Mouse (Mus musculus) E14TG2a.4 (cell line): Measurements from ENCODE around the gene Rnaset2b.
"Not testable (repeated sequence)": the region's sequence is repeated elsewhere in the genome, so short reads cannot be mapped to it uniquely, and the experiment has no call there.

ENCODE experiments used
- H3K27me3 ChIP-seq: 2 replicates; pipeline ENCODE4 v1.6.1; 2014; ENCODE audit warnings: low read length, control low read depth; ENCODE audit not compliant: insufficient read depth
- H3K36me3 ChIP-seq: 2 replicates; pipeline ENCODE4 v1.6.1; 2014; ENCODE audit warnings: low read length, control low read depth; ENCODE audit not compliant: insufficient read depth
- H3K4me1 ChIP-seq: replicated peaks from 2 replicates; pipeline ENCODE4 v1.6.1; 2014; ENCODE audit warnings: low read depth, low read length, control low read depth
- H3K4me3 ChIP-seq: replicated peaks from 2 replicates; pipeline ENCODE4 v1.5.1; 2014; ENCODE audit warnings: mild to moderate bottlenecking, low read length
- H3K9me3 ChIP-seq: 2 replicates; pipeline ENCODE4 v1.6.1; 2014; ENCODE audit warnings: low read length, control low read depth
- CTCF ChIP-seq: conservative IDR thresholded peaks from 2 replicates; pipeline ENCODE4 v1.5.1; 2014; ENCODE audit warnings: low read length

Rnaset2b gene

DNA sequence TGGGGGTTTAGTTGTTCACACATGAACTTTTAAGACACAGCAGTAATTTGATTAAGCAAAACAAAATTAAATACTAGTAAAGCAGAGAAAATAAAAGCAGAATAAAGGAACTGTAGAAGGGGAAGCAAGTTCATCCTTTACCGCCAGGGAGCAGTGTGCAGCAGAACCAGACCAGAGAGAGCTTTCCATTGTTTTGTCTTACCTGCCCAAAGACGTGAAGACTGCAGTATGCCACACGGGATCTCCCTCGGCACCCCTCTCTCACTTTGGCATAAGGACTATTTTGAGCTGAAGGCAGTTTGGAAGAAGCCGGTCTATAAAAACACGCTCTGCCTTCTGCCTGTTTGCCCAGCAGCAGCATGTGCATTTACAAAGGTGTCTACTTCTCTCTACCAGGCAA lies 5.1 kb upstream of the Rnaset2b start:
- H3K4me1 ChIP-seq, H3K4me3 ChIP-seq, H3K36me3 ChIP-seq, H3K9me3 ChIP-seq, H3K27me3 ChIP-seq: not testable (repeated sequence)
- 0 out of 2 replicates have a peak, but pooled peaks have one; percentile 22 for TF ChIP-seq CTCF

DNA sequence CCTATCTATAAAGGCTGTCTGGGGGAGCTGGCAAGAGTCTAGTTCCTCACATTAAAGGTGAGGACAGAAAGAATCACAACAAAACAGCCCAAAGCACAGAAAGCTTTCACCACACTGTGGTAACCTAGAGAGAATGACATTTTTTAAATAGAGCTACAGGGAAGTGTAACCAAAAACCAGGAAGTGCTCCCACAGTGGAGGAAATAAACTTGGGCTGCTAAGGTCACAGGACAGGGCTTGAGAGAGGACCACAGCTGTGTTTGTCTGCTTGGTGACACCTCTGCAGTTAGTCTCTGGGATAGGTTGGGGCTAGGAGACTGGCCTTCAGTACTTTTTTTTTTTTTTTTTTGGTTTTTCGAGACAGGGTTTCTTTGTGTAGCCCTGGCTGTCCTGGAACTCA lies 2.8 kb upstream of the Rnaset2b start:
- not testable (repeated sequence) for H3K9me3 ChIP-seq, H3K4me3 ChIP-seq, H3K4me1 ChIP-seq, H3K36me3 ChIP-seq, H3K27me3 ChIP-seq

DNA sequence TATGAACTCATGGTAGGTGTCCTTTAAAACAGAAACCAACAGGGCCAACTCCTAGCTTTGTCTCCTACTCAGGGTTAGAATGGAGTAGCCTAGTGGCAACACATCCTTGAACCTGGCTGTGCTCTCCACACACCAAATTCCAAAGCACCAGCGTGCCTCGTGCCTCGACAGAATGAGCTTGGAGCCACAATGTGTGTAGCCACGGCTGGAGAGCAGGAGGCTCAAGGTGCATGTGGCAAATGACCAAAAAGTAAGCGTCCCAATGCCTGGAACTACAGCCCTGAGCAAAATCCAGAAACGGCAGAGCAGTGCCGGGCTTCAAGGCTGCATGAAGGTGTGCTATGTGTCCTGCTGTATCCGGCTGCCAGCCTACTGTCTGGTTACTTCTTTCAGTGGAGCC lies 804 bp downstream of the Rnaset2b start:
- not testable (repeated sequence) for H3K36me3 ChIP-seq, H3K4me3 ChIP-seq, H3K4me1 ChIP-seq, H3K27me3 ChIP-seq, H3K9me3 ChIP-seq

DNA sequence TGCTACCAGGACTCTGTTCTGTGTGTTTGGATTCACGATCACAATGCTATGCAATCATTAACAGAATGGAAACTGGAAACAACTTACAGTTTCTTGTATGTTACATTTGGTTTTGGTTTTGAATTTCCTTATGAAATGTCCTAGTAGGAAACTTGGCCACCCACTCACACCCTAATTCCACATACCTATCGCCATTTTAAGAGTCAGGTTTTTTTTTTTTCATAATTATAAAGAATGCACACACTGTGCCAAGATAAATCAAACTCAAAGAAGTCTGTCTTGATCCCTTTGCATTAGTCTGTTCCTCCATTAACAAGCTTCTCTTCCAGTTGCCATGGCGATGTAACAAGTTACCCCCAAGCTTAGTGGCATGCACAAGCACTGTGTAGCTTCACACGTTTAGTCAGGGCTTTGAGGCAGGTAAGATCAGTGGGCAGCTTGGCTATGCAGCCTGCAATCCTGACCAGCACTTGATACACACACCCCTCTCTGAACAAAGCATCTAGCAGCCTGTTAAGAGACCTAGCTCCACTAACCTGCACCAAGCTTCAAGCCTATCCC lies 2.5 kb downstream of the Rnaset2b start:
- not testable (repeated sequence) for H3K4me3 ChIP-seq, H3K27me3 ChIP-seq, H3K36me3 ChIP-seq, H3K9me3 ChIP-seq, H3K4me1 ChIP-seq

DNA sequence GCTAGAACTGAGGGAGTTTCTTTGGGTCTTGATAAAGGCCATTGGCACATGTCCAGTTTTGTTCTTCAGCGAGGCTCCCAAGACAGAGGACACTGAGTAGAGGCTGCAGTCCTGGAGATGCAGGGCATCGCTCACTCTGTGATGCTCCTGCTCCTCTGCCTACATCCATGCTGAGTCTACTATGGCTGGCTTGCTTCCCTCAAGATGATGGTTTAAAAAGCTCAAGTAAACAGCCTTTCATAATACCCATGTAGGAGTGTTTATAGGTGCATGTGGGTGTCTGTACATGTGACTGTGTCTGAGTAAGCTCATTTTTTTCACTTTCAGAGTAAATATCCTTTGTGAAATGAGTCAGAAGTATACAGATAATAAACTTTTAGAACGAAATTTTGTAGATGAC lies 4.6 kb downstream of the Rnaset2b start:
- H3K4me3 ChIP-seq, H3K36me3 ChIP-seq: not testable (repeated sequence)

DNA sequence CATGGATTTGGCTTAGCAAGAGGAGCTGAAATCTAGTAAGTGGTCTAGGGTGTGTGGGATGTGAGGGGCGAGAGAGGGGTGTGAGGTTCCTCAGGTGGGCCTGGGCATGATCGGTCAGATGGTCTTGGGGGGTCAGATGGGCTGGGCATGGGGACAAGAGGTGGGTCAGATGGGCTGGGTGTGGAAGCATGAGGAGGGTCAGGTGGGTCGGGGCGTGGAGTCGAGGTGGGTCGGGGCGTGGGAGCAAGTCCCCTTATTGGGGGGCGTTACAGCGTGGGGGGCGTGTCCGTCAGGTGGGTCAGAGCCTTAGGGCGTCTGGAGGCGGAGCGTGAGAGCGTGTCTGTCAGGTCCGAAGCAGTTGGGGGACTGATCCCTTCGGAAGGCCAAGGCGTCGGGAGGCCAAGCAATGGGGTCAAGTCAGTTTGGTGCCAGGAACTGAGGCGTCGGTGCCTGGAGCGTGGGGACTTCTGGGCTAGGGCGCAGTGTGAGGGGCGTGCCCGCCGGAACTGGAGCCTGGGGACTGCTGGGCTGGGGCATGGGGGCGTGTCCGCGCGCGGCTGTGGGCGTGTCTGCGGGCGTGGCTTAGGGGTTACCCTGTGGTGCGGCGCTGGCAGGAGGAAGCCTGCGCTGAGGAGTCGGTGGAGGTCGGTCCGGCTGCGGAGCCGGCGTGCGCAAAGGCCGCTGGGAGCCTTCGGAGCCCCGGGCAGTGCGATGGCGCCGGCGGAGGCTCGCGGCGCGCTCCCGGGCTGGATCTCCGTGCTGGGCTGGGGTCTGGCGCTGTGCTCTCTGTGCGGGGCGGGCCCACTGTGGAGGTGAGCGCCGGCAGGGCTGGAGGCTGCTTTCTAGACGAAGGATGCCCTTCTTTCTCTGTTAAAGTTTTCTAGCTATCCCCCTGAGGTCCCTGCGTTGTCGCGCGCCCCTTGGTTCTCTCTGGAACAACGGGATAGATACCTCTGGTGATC lies 8.1 kb downstream of the Rnaset2b start, which contains the start of gene Gm49721:
Gene Gm49721, plus strand, starts transcription at position 618 of the 962 bp plus-strand sequence.
- not testable (repeated sequence) for H3K36me3 ChIP-seq, H3K27me3 ChIP-seq, H3K9me3 ChIP-seq, H3K4me1 ChIP-seq
- peak within 1 kb of the TSS; percentile 76 for H3K4me3 ChIP-seq

More for the DNA sequence above, 4.6 kb downstream of the Rnaset2b start:
- H3K4me1 ChIP-seq, H3K27me3 ChIP-seq, H3K9me3 ChIP-seq: not testable (repeated sequence)

DNA sequence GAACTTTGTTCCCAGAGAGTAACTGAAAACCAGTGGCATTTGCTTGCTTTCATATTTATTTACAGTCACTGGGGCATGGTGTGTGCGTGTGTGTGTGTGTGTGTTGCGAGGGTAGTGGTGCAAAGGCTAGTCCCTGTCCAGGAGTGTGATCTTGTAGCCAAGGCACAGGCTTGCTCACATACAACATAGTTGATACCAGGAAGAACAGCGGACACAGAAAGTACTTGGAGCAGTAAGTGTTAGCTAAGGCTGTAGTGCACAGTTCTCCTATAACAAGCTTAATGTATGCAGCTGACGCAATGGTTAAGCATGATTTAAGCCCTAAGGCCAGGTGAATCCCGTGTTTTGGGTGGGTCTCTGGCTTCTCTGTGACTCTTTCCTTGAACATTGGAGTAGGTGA lies 8.9 kb downstream of the Rnaset2b start:
- not testable (repeated sequence) for H3K36me3 ChIP-seq, H3K27me3 ChIP-seq, H3K4me1 ChIP-seq, H3K9me3 ChIP-seq
- H3K4me3 ChIP-seq, result peak overlapping the region; percentile 76

DNA sequence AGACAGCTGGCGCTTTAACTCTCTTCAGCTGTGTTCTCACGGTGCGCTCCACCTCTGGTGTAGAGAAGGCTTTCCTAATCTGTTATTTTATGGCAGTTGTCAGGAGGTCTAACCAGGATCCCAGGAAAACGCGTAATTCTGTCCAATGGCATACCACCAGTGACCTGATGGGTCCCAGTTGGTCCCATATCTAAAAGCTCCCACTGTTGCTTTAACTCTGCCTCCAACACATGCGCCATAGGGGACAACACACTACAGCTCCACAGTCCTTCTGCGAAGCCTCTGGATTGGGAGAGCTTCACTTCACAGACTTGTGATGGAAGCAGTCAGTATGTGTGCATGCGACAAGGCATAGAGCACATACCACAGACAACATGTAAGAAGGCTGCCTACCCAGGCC lies 9.7 kb downstream of the Rnaset2b start:
- H3K4me3 ChIP-seq, H3K36me3 ChIP-seq, H3K27me3 ChIP-seq, H3K4me1 ChIP-seq, H3K9me3 ChIP-seq: not testable (repeated sequence)

DNA sequence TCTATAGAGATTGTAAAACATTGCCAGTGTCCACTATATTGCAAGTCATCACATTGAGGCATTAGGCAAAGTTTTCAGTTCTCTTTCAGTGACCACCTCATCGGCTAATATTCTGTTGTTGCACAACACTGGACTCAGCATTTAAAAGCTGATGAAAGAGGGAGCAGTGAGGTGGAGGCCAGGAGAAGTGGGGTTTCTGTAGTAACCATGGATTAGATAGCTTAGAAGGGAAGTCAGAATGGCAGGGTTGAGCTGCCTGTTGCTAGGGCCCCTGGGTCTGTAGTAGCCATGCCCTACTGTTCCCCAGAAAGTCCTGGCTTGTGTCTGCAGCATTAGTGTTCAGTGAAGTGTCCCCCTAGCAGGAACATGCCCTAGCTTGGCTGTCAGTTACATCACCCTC lies 15.7 kb downstream of the Rnaset2b start:
- not testable (repeated sequence) for H3K27me3 ChIP-seq, H3K4me3 ChIP-seq, H3K9me3 ChIP-seq, H3K4me1 ChIP-seq, H3K36me3 ChIP-seq

DNA sequence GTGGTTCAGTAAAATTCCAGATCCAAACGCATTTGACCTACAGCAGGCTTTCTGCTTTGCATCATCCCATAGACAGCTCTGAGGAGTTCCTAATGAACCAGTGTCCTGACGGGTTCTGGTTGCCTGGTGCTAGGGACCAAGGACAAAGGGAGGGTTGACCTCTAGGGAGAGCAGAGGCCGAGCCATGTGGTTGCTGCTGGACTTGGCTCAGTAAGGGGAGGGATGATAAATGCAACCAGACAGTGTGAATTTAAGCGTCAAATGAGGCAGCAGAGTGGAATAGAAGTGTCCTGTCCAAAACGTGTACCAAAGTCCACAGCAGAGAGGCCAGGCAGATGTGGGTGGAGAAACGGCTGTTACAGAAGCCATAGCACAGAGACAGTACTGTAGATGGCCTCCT lies 25.1 kb downstream of the Rnaset2b start:
- not testable (repeated sequence) for H3K9me3 ChIP-seq, H3K27me3 ChIP-seq, H3K4me1 ChIP-seq

DNA sequence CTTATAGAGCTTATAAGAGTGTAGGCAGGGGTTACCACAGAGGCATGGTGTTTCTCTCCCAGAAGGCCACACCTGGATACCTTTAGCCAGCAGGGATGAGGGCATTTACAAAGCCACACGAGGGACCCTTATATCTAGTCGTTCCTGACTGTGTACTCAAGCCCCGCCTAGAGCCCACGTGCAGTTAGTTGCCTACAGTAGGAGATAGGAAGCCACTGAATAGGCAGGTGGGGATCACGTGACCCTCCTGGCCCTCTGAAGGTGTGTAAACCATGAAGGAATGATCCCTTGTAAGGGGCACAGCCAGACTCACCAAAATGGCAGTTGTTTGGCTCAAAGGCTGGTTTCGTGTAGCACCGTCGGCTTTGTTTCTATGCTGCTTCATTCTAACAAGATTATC lies 26.4 kb downstream of the Rnaset2b start:
- not testable (repeated sequence) for H3K4me1 ChIP-seq, H3K4me3 ChIP-seq, H3K36me3 ChIP-seq, H3K9me3 ChIP-seq, H3K27me3 ChIP-seq

More for the DNA sequence above, 25.1 kb downstream of the Rnaset2b start:
- not testable (repeated sequence) for H3K4me3 ChIP-seq, H3K36me3 ChIP-seq

DNA sequence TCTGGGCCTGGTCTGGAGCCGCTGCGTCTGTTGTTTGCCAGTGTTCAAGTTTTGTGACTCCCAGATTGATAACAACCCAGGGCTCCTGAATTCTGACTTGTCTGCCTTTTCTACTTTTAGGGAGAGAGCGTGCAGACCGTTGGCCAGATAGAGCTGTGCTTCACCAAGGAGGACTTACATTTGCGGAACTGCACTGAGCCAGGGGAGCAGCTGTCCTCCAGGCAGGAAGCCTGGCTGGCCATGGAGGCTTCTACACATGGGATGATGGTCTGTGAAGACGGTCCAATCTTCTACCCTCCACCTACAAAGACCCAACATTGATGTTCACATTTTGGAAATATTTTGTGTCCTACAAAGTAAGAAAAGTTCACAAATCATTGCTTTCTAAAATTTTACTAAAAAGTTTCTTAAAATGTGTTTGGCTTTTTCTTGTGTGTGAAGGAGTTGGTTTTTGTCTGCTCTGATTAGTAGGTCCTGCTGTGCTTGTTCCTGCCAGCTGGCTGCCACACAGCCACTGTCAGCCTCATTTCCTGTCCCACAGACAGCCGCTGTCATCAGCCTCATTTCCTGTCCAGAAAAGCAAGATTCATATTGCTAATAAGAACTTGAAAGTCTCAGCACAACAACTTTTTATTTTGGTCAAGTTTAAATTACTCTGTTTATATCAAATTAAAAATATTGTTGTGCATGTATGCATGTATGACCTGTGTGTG lies 27.5 kb downstream of the Rnaset2b start:
- not testable (repeated sequence) for H3K4me1 ChIP-seq, H3K36me3 ChIP-seq, H3K4me3 ChIP-seq, H3K27me3 ChIP-seq, H3K9me3 ChIP-seq

DNA sequence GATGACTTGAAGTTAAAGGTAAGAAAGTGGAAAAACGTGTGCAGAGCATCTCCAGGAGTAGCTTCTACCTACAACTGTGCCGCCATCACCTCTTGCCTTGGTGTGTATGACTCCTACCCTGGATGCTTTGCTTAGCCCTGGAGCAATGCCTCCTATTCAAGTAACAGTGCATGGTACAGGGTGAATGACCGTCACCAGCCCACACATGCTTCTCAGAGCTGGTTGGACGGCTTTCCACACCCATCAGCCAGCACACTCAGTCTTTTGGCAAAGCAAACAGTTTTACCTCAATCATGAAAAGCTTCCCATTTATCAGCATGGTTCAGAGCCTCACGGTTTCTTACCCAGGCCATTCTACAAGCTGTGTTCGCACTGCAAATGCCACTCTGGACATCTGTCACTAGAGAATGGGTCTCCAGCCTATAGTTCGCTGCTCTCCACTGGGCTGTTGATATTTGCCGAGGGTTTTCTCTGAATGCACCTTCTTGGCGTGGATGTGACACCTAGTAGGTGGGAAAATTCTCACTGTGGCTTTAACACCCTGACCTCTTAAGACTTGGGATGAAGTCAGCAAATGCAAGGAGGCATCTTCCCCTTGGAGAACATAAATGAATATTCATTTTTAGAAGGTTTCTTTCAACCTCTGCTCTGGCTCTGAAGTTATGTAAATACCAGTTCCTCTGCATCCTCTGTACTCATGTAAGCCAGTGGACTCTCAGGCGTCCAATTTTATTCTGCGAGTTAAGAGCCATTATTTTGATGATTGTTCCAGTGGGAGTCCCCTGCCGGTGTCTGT lies 31.6 kb downstream of the Rnaset2b start:
- not testable (repeated sequence) for H3K4me3 ChIP-seq, H3K27me3 ChIP-seq, H3K9me3 ChIP-seq, H3K4me1 ChIP-seq, H3K36me3 ChIP-seq
